Mouse (Mus musculus) gastrocnemius, postnatal 4 days (tissue): ENCODE measurements at regions not wholly inside any gene's neighbourhood (a gene's known extent, or its start where the extent isn't known, plus 50 kb on each side); places are given as distances from the start of the nearest gene placed in this dataset.
"Not testable (repeated sequence)": the region's sequence is repeated elsewhere in the genome, so short reads cannot be mapped to it uniquely, and the experiment has no call there.

ENCODE experiments used
- DNase-seq, 2 experiments: peaks; one replicate each; pipeline ENCODE4 v3.0.0; 2021 to 2022; ENCODE audit warnings: low spot score in 2 of 2, mixed read lengths in 2 of 2

DNA sequence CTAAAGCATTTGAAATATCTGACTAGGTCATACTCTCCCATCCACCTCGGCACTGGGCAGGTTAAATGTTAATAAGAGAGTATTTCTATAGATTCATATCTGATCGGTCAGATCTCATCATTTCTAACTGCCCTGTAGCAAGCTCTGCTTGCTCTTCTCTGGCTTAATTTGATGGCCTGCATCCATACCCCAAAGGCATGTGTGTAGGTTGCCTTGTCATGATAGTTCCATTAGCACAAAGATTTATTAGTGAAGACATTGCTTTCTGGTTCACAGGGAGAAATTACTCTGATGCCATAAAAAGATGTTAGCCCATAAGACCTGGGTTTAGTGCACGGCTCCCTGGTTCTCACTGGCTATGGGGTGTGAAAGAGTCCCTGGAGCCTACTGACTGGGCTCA, 232.3 kb downstream of the Lpin1 start:
- DNase-seq, result no peak

DNA sequence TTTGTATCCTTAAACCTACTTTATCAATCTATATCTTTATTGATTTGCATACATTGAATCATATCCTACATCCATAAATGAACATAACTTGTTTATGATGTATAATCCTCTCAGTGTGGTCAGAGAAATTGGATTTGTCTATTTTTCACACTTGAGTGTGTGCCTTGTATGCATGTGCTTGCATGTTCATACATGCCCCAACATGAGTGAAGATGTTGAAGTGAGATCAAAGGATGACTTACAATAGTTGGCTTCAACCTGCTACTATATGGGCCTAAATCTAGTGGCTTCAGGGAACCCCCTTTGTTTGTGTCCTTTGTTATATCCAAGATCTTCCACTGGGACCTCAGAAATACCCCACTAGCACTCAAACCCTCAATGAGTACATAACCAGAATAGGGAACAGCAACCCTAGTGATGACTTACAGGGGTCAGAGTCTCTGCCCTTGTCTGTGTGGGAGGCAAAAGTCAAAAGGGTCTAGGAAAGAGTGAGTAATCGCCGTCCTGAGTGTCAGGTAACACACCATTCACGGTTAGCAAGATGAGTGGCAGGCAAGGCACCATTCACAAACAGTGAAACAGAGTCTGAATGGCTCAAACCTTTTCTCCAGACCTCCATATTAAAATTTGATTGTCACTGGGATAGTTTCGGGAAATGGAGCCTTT, 236.3 kb downstream of the Lpin1 start:
- DNase-seq, result no peak

DNA sequence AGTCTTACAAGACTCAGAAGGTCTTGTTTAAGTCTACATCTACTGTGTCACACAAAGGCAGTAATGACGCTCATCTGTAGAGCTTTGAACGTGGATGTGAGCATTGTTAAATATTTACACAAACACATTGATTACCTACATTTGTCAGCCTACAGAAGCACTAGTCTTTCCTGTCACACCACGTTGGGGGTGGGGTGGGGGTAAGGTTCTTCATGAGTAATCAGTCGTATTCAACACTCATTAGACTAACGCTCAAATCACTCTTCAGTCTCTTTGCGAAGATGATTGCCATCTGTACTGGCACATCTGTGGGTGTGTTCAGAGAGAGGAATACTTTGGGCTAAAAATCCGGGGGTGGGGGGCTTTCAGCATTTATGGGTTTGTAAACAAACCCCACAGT, 240.7 kb downstream of the Lpin1 start:
- DNase-seq, result no peak

DNA sequence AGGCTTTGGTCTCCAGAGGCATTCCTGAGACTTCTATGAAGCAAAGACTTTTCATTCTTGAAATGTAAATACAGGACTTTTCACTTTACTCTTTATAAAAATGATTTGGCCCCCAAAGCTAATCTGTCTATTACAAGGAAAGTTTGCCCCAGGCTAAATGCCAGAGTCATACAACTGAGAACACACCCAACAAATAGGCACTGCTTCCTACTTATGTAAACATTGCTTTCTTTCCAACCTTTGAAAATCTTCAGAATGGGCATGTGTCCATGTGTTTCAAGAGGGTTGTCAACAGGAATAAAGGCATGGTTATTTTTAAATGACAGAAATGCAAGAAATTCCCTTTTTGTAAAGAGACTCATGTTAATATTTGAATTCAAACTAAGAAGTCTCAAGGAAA, 248.4 kb downstream of the Lpin1 start:
- DNase-seq, result no peak

DNA sequence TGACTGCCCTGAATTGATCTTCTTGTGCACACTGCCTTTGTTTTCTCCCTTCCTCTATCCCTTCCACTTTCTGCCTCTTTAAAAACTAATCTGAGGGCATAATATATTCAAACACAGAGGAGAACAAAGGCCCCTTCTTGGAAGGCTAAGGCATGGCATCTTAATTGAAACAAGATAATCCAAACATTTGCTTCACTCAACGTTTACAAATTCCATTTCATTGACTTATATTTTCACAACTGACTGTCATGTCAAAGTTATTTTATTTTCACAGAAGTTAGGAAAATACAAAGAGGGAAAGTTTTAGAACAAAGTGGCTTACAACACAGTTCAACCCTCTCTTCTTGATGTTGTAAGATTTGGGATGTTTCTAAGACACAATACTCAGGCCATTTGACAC, 251.9 kb downstream of the Lpin1 start:
- DNase-seq, result no peak

DNA sequence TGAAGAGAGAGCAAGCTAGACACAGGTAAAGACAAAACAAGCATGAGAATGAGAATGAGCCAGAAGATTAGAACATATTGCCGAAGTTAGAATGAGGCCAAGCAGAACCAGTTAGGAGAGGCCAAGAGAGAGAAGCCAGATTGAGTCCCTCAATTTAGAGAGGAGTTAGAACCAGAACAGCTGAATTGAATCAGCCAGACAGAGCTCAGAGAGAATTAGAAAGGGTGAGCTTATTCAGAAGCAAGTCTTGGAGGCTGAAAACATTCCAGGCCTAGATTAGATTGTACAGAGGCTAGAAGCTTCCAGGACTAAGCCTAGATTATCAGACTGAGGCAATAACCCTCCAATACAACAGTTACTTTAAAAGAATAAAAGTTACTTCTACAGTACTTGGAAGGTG, 256.1 kb downstream of the Lpin1 start:
- DNase-seq, result no peak

DNA sequence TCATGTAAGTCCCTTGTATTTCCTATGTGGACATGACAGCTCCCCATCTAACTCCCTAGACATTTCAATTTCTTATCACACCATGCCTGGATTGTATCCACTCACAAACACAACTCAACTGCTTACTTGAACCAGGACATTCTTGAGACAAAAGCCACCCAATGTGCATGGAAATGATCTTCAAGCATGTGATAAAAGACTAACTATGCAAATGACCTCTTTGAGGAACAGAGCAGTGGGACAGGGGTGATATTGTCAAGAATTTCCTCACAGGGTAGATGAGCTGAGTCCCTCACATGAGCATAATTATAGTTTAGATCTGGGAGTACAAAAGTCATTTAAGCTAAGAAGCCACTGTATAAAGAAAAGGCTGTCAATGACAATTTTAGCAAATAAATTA, 259.0 kb downstream of the Lpin1 start:
- DNase-seq, result no peak

DNA sequence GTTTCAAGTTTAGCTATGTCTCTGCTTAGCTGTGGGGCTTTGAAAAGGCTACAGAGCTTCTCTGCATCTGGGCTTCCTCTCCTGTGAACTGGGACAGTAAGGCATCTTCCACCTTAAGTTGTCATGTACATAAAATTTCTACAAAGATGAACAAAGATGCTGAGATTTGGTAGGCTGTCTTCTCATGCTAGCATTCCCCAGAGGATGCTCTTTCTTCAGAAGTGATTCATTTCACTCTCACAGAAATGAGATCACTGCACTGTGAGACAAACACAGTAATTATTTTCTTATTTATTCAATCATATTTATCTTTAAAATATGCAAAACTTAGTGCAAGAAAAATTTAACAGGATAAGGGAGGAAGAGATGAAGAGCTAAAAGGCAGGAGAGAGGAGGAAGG, 261.5 kb downstream of the Lpin1 start:
- DNase-seq, result no peak

DNA sequence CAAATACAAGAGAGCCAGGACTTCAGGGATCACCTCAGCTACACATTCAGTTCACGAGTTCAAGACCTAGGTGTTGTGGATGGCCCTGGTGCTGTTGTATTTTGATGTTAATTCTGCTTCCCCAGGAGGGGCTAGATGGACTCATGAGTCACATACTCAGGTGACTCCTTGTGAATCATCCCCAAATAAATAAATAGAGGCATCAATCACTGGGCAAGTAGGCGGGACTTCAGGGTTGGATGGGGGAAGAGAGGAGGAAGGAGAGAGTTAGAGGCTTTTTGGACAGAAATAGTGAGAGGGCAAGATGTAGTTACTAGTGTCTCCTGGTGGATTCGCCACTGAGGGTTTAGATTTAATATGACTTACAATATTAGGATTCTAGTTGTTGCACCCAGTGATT, 266.7 kb downstream of the Lpin1 start:
- DNase-seq, result no peak

DNA sequence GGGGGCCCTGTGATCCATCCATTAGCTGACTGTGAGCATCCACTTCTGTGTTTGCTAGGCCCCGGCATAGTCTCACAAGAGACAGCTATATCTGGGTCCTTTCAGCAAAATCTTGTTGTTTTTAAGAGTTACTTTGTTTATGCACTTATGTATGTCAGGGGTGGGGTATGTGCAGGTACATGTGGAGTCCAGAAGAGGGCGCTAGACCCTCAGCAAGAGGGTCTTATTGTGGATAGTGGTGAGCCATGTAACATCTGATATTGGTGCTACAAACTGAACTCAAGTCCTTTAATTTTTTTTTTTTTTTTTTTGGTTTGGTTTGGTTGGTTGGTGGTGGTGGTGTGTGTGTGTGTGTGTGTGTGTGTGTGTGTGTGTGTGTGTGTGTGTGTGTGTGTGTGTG, 268.7 kb downstream of the Lpin1 start:
- DNase-seq, result not testable (repeated sequence)

DNA sequence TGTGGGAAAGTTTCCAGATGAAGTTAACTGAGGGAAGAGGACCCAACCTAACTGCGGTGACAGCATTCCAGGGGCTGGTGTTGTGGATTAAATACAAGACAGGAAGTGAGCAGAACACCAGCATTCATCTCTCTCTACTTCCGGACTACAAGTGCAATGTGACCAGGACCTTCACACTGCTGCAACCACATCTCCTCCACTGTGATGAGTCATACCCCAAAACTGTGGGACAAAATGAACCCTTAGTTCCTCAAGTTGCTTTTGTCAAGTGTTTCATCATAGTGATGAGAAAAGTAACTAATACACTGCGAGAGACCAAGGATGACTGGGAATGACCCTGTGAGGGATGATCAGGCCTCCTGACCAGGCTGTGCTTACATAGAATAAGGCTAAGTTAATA, 279.3 kb downstream of the Lpin1 start:
- DNase-seq, result no peak

DNA sequence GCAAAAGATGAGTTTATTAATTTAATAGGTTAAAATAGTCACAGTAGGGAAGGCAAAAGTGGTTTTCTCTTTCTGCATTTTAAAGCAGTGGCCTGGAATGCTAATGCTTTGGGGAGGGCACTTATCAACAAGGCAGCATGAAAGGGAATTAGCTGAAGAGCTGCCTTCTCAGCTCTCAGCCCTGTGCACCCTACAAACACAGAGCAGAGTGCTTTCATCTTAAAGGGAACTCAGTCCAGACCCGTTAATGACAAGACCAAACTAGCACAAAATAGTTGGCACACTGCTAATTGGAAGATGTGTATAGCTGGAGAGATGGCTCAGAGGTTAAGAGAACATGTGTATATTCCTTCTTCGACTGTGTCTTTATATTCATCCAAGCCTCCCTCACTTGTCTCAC, 281.6 kb downstream of the Lpin1 start:
- DNase-seq, result no peak

DNA sequence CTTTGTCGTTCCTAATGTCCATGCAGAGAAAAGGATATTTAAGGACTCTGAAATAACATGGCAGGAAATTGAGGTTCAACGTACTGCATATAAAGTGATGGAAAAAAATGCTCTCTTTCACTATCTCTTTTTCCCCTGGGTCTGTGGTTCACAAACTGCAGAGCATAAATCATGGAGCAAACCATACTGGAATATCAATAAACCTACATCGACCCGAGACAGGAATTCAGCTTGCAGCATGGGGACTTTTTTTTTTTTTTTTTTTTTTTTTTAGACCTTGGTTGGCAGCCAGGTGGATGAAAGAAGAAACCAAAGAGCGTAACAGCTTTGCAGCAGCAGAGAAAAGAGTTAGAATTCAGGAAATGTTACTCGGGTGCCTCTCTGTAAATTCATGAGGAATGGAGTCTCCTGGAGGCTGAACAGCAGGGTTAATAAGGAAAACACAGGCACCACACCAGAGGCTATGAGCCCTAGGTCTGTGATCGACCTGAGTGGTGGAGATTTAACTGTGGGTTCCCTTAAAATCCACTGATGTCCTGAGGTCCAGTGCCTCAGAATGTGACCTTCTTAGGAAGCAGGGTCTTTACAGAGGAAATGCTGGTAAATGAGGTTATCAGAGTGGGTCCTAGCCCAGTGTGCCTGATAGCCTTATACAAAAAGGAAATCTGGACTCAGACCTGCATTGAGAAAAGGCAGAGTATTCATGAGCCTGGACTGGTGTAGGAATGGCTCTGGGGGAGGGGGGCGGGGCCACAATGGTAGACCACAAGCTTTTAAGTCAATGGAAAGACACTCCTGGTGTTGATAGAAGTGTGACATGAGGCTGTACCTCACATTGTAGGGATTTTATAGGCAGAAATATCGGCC, 290.0 kb downstream of the Lpin1 start:
- DNase-seq, result no peak

DNA sequence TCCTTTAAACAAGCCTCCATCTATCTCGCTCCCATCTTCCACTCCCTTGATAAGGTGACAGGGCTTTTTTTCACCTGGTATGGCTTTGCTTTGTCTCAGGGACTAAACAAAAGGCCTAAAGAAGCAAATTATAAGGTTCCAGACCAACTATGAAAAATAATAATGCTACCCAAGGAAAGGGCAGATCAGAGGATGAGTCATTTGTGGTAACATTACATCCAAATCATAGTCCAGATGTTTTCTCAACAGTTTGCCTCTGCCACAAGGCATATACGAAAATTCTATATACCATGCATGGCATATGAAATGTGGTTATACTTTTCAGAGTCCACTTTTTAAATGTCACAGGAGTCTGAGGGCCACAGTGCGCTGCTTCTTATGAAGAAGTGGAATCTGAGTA, 302.7 kb downstream of the Lpin1 start:
- DNase-seq, result no peak

DNA sequence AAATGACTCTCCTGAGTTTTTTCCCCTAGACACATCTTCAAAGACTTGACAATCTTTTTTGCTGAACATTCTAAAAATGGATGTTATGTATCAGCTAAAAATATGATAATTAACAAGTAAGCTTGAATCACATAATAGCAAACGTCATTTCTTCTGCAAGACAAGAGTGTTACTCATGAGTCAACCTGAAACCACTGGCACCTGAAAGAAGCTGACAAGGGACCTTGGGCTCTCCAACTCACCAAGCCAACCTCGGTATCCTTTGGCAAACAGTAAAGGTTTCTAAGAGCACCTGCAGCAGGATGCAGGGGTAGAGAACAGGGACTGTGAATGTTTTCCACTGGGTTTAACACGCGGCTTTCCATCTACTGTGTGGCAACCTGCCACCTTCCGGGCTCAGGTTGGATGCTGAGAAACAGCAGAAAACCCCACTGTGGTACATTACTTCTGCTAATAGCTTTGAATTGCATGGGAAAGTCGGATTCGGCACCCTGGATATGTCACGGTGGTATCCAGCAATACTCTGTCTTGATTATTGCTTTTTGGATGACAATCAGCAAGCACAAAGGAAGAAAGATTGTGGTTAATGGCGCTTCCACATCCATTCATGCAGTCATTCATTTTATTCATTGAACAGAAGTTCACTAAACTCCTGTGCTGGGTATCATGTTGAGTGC, 305.9 kb downstream of the Lpin1 start:
- no peak for DNase-seq

DNA sequence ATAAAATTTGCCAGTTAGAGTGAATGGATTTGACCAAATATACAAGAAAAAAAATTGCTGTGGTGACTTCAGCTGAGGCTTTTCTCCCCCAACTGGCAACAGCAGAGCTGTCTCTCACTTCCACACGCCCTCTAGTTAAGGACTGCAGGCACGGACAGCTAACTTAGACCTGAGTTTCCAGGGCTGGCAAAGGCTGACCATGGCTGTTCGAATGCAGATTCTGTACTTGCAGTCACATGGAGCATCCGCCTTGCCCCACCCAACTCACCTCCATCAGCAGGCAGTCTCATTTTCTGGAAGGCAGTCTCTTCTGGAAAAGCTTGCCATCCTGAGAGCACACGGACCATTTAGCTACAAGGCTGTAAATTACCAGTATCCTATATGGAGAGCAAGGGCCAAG, 325.7 kb downstream of the Lpin1 start:
- no peak for DNase-seq

DNA sequence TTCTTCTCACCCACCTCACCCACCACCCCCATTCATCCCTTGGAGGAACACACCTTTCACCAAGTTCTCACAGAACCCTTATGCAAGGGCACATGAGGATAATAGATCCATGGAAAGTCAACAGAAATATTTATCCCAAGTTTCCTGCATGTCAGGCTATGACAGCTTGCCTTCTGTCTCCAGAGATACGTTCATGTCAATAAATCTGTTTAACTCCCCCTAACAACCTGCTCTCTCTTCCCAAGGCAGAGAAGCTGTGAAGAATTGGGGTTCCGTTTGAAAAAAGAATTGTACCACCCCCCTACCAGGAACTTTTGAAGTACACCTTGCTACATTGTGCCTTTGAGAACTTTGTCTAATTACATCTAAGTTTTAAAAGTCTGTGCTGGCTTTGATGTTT, 331.6 kb downstream of the Lpin1 start:
- DNase-seq, result no peak

DNA sequence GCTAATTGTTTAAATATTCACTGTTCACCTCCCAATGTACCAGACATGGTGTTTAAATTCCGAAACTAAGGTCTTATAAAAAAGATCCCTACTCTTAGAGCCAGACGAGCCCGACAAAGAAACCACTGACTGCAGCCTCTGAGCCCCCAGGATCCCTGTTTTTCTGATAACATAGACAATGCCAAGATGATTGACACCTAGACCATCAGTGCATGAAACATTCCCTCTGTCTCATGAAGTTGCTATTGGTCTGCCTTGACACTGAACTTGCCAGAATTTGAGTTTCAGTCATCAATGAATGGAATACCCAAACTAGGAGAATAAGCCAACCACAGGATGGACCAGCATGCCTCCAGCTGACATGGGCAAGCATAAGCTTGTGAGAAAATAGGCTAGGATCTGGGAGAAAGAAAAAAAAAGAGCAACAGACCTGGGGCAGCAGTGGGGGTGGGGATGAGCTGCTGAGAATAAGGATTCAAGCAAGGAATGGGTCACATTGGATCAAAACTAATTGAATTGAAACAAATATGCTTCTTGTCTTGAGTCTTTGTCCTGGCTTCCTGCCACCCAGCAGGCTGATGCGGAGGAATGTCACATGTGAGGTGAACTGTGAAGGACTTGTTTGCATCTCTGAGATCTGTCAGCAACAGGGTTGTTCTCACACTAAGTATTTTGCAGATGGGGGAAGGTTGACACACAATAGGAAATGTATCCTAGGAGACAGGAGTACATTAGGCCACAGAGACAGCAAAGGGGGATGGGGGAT, 333.0 kb downstream of the Lpin1 start:
- no peak for DNase-seq

DNA sequence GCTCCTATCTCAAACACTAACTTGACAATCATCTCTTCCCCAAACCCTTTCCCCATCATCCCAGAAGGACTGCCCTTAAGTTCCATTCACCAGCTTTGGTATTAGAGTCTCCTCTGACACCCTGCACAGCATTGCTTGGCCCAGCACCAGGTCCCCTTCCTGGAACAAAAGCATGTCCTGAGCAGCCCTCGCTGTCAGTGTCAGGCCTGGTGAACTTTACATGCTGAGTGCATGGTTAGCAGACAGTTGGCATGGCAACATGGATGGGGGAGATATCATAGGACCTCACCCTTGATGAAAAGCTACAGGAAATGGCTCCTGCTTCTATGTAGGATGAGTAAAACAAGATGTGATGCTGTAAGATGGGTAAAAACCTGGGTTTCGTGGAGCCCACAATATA, 333.6 kb downstream of the Lpin1 start:
- no peak for DNase-seq

DNA sequence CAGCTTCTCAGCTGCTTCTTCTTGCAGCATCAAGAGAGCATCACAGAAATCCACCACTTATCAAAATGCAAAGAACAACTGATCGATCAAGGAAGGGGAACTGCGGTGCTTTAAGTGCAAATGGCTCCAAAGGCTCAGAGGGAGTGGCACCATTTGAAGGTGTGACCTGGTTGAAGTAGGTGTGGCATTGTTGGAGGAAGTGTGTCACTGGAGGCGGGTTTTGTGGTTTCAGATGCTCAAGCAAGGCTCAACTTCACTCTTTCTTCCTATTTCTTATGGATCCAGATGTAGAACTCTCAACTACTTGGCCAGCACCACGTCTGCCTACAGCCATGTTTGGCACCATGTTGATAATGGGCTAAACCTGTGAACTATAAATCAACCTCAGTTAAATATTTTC, 334.5 kb downstream of the Lpin1 start:
- no peak for DNase-seq

DNA sequence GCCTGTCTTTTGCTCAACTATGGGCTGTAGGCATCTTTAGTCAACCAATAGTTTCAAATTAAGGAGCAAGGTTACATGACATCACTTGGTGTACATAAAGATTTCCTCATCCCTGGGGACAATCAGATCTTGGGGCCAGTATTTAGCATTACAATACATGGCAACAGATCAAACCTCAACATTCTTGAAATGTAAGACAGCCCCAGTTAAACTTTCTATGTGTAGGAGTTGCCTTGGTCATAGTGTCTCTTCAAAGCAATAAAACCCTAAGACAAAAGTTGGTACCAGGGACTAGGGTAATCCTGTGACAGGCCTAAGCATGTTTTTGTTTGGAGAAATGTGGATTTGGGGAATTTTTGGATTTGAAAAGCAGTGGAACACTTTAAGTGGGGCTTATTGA, 338.3 kb downstream of the Lpin1 start:
- no peak for DNase-seq

DNA sequence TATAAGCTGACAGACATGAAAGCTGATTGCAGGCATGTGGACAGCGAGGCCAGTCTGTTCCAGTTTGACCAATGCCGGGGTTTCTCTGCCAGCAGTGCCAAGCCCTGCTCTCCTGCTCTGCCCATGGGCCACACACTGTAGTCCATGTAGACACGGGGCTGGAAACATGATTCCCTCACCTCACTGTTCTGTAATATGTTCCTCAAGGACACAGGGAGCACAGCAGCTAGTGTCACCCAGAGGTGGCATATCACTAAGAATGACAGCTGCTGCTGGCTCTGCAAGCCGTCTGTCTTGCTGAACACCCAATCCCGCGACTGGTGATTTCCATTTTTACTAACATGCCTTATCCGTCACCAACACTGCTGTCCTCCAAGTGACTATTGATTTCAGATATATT, 339.9 kb downstream of the Lpin1 start:
- no peak for DNase-seq
